Mouse (Mus musculus): ENCODE results near the gene Kcnk5. TPM values are rescaled to one million over a fixed set of nuclear protein-coding genes. Genes with fewer than 3 reads are reported as not detected.

Kcnk5 gene
- polyA plus RNA-seq, 1 experiment from 2014 or later, result 3.3 TPM

DNA sequence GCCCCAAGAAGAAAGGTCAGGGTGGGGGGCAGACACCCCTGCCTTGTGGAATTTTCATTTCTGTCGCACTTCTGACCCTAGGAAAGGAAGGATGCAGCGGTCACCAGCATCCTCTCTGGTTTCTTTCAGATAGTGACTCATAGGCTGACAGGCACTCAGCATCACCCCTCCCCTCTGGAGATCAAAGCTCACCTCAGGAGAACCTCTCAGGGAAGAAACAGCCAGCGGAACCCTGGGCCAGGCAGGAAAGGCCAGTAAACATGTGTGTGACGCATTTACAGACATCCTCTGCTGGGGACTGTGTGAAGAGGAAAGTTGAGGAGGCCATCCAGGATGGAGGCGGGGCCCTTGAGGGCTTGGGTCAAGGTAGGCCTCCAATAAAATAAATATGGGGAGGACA, 83.5 kb downstream of the Kcnk5 start:
- no peak for ATAC-seq (replicated peaks)
- Histone ChIP-seq H3K4me2 (replicated peaks) (no peak overlapping the region), H3K4me1 (no peaks in the 10 kb centered on the region), H3K9ac (replicated peaks) (no peak overlapping the region), H3K27me3 (no peaks in the 10 kb centered on the region), H3K36me3 (no peaks in the 10 kb centered on the region), H3K4me3 (no peak overlapping the region), H3K9me3 (no peaks in the 10 kb centered on the region), H3K27ac (replicated peaks) (no peak overlapping the region)
- 72% methylated on average over 5 of the region's 5 CpGs for WGBS

DNA sequence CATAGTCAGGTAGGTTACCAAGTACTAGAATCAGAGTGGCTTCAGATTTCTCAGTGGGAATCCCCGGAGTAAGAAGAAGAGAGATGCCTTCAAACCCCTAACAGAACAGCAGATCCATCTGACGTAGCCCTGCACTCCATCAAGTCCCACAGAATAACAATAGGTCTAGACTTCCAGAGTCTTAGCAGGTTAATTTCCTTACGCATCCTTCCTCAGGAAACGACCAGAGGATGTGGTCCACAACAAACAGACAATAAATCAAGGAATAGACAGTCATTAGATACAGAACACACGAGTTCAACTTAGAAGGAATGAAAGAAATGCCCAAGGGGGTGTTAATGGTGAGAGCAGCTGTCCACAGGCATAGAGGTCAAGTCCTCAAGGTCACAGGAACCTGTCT, 86.7 kb downstream of the Kcnk5 start:
- no peak overlapping the region for H3K4me2 ChIP-seq (replicated peaks)
- no peak overlapping the region for H3K27ac ChIP-seq (replicated peaks)
- H3K4me1 ChIP-seq, result no peaks in the 10 kb centered on the region
- ATAC-seq (replicated peaks), result no peak
- H3K36me3 ChIP-seq, result no peaks in the 10 kb centered on the region
- no peaks in the 10 kb centered on the region for H3K9me3 ChIP-seq
- H3K27me3 ChIP-seq, result no peaks in the 10 kb centered on the region
- no peak overlapping the region for H3K4me3 ChIP-seq
- no peak overlapping the region for H3K9ac ChIP-seq (replicated peaks)
- WGBS, result 72% methylated on average over 5 of the region's 5 CpGs

GRCm38 (mm10) chr14:20093493-20093892, 88.1 kb downstream of the Kcnk5 start:
- ATAC-seq (replicated peaks), result no peak
- Histone ChIP-seq H3K27ac (replicated peaks) (no peak overlapping the region), H3K4me2 (replicated peaks) (no peak overlapping the region), H3K36me3 (no peaks in the 10 kb centered on the region), H3K4me3 (no peak overlapping the region), H3K9ac (replicated peaks) (no peak overlapping the region), H3K9me3 (no peaks in the 10 kb centered on the region), H3K4me1 (no peaks in the 10 kb centered on the region), H3K27me3 (no peaks in the 10 kb centered on the region)
- 22% methylated on average over 7 of the region's 7 CpGs for WGBS

Other genes starting within 250 kb of the Kcnk5 start
- gene Gng2, start 204.2 kb downstream of the Kcnk5 start, polyA plus RNA-seq (2015; fragmentation: Nextera tagmentation; extraction: Ambion mirVana), result 456 and 468 TPM in 2 replicates
- 15.0 and 15.4 TPM in 2 replicates for gene Saysd1, start 43.3 kb downstream of the Kcnk5 start, polyA plus RNA-seq (2015; fragmentation: Nextera tagmentation; extraction: Ambion mirVana)
- gene Kcnk16, start 87.4 kb upstream of the Kcnk5 start, polyA plus RNA-seq (2015; fragmentation: Nextera tagmentation; extraction: Ambion mirVana), result not detected in 2 replicates
- 16.8 and 18.1 TPM in 2 replicates for gene Nudt13, start 112.9 kb upstream of the Kcnk5 start, polyA plus RNA-seq (2015; fragmentation: Nextera tagmentation; extraction: Ambion mirVana)
- 50.1 and 54.9 TPM in 2 replicates for gene Ecd, start 166.3 kb upstream of the Kcnk5 start, polyA plus RNA-seq (2015; fragmentation: Nextera tagmentation; extraction: Ambion mirVana)
- 42.3 and 43.3 TPM in 2 replicates for gene Fam149b, start 166.4 kb upstream of the Kcnk5 start, polyA plus RNA-seq (2015; fragmentation: Nextera tagmentation; extraction: Ambion mirVana)
- gene Dnajc9, start 207.1 kb upstream of the Kcnk5 start, polyA plus RNA-seq (2015; fragmentation: Nextera tagmentation; extraction: Ambion mirVana), result 186 and 196 TPM in 2 replicates
- gene Mrps16, start 211.8 kb upstream of the Kcnk5 start, polyA plus RNA-seq (2015; fragmentation: Nextera tagmentation; extraction: Ambion mirVana), result 55.8 and 58.2 TPM in 2 replicates

Measured in forebrain, embryonic 15.5 days (tissue).